Mouse (Mus musculus): Measurements from ENCODE around the gene Depdc1a. TPM values are rescaled to one million over a fixed set of nuclear protein-coding genes. Genes with fewer than 3 reads are reported as not detected.

Depdc1a gene
- 0.22 TPM for polyA plus RNA-seq (2015; fragmentation: Illumina TruSeq; extraction: RNeasy Lipid Tissue Mini Kit (QIAGEN cat#74804); ENCODE audit: low read depth, low replicate concordance)

GRCm38 (mm10) chr3:159495243-159495801 lies at the start of gene Depdc1a:
Gene Depdc1a (plus strand): TSS chr3:159495433.

Other genes starting within 250 kb of the Depdc1a start
- 2.4 TPM for gene Rpe65, start 103.7 kb downstream of the Depdc1a start, polyA plus RNA-seq (2015; fragmentation: Illumina TruSeq; extraction: RNeasy Lipid Tissue Mini Kit (QIAGEN cat#74804); ENCODE audit: low read depth, low replicate concordance)

Measured in brain, adult 10 weeks (tissue).